ENCODE assay signal across 13 mouse cellular contexts in genomic region chr11:45264001-45264400, GRCm38 (mm10).
DNase-seq lines count a peak whose midpoint lies in the region; TF ChIP-seq lines count a peak whose summit lies in the region.
"Had no signal": no experiment of that assay in that cellular context is flagged by ENCODE, and none has a peak within 500 bp of the region (broad histone marks: within the 10 kb centered on the region; RNA-seq: fewer than 3 reads in every experiment).

No protein-coding gene starts in this region.

- peak; percentile 24 for DNase-seq in adrenal gland, postnatal 10 days
- DNase-seq in adrenal gland, postnatal 36 days, result no peak
- DNase-seq in kidney, postnatal 4 days, result peak; percentile 38 to 55
- DNase-seq in kidney, adult 2 months, result no peak
- peak; percentile 56 for DNase-seq in gastrocnemius, postnatal 14 days
- no peak for DNase-seq in limb, embryonic 10.5 days (ENCODE audit: low spot score)
- no peak for DNase-seq in cerebellum, adult 11-12 months
- no peak for DNase-seq in lung, postnatal 36 days
- DNase-seq: cerebellum, adult 2 months; right cerebral cortex, postnatal 25 days had no signal

- no peak overlapping the region for H3K4me3 ChIP-seq in kidney, adult 2 months (ENCODE audit: insufficient read depth, low read depth, low read length)
- no peak overlapping the region for H3K4me3 ChIP-seq in limb, embryonic 10.5 days
- H3K4me3 ChIP-seq: embryonic facial prominence, embryonic 12.5 days; forebrain, embryonic 15.5 days had no signal

- WGBS in kidney, adult 2 months, result 87% methylated on average over 3 of the region's 3 CpGs
- WGBS in limb, embryonic 10.5 days, result 86% methylated on average over 3 of the region's 3 CpGs

- intact Hi-C loops in gastrocnemius, postnatal 14 days (cut with DNase I; ENCODE audit: low total_unique reads), result no loop called here

- no peak for TF ChIP-seq CTCF in kidney, adult 2 months (conservative IDR thresholded peaks at IDR 0.05; ENCODE audit: insufficient read depth, insufficient read length, low read depth, low read length)

- no peaks in the 10 kb centered on the region for H3K4me1 ChIP-seq in kidney, adult 2 months (ENCODE audit: control insufficient read depth, insufficient read depth, low read length)
- H3K4me1 ChIP-seq in limb, embryonic 10.5 days, result peaks cover 9% of the 10 kb centered on the region; the same call in 1 of the 2 replicates
- H3K4me1 ChIP-seq: embryonic facial prominence, embryonic 12.5 days; forebrain, embryonic 15.5 days had no signal

- H3K36me3 ChIP-seq in kidney, adult 2 months (ENCODE audit: control insufficient read depth, insufficient read depth, low read length), result no peaks in the 10 kb centered on the region
- H3K36me3 ChIP-seq in limb, embryonic 10.5 days, result no peaks in the 10 kb centered on the region
- H3K36me3 ChIP-seq: embryonic facial prominence, embryonic 12.5 days; forebrain, embryonic 15.5 days had no signal

- H3K9me3 ChIP-seq in limb, embryonic 10.5 days (replicated peaks), result no peaks in the 10 kb centered on the region
- H3K9me3 ChIP-seq: embryonic facial prominence, embryonic 12.5 days; forebrain, embryonic 15.5 days had no signal

- no peaks in the 10 kb centered on the region for H3K27me3 ChIP-seq in kidney, adult 2 months (replicated peaks; ENCODE audit: control insufficient read depth, insufficient read depth, low read length)
- no peaks in the 10 kb centered on the region for H3K27me3 ChIP-seq in limb, embryonic 10.5 days (ENCODE audit: low read depth, poor library complexity, severe bottlenecking)
- H3K27me3 ChIP-seq: embryonic facial prominence, embryonic 12.5 days; forebrain, embryonic 15.5 days had no signal

- TF ChIP-seq POLR2A in kidney, adult 2 months (IDR thresholded peaks at IDR 0.05; ENCODE audit: low read depth, low read length), result no peak

- H3K27ac ChIP-seq in kidney, adult 2 months (ENCODE audit: insufficient read depth, low read depth, low read length), result no peak overlapping the region
- H3K27ac ChIP-seq in limb, embryonic 10.5 days, result peak overlapping the region; percentile 37
- H3K27ac ChIP-seq: embryonic facial prominence, embryonic 12.5 days; forebrain, embryonic 15.5 days; macrophage had no signal

Comparison
In these comparisons a context has a peak if more than half of its experiments do, and no peak if none do; other contexts are left out.
1. DNase-seq: peak in adrenal gland, postnatal 10 days (single experiment), kidney, postnatal 4 days (2 of 2) and gastrocnemius, postnatal 14 days (single experiment); none in adrenal gland, postnatal 36 days (0 of 2), kidney, adult 2 months (single experiment), limb, embryonic 10.5 days (single experiment), cerebellum, adult 11-12 months (single experiment) and lung, postnatal 36 days (single experiment).